Mouse (Mus musculus) olfactory bulb, adult 2 months (tissue): ENCODE measurements around the gene Akna.

Experiments
- CTCF ChIP-seq: fragments of 200-500 bp; IDR thresholded peaks from 2 replicates; pipeline ENCODE4 v1.5.1; 2012; ENCODE audit warnings: low read depth, mild to moderate bottlenecking, low read length, moderate library complexity; ENCODE audit not compliant: insufficient read depth
- POLR2A ChIP-seq: fragments of 200-500 bp; IDR thresholded peaks from 2 replicates; pipeline ENCODE4 v1.6.1; 2012; ENCODE audit warnings: mild to moderate bottlenecking, low read depth, low read length, moderate library complexity; ENCODE audit not compliant: insufficient read depth

GRCm38 (mm10) chr4:63437968-63438367, 34.8 kb upstream of the Akna start:
- TF ChIP-seq CTCF: no peak
- no peak for TF ChIP-seq POLR2A
